Mouse (Mus musculus): ENCODE measurements at regions not wholly inside any gene's neighbourhood (a gene's known extent, or its start where the extent isn't known, plus 50 kb on each side); places are given as distances from the start of the nearest gene placed in this dataset.

DNA sequence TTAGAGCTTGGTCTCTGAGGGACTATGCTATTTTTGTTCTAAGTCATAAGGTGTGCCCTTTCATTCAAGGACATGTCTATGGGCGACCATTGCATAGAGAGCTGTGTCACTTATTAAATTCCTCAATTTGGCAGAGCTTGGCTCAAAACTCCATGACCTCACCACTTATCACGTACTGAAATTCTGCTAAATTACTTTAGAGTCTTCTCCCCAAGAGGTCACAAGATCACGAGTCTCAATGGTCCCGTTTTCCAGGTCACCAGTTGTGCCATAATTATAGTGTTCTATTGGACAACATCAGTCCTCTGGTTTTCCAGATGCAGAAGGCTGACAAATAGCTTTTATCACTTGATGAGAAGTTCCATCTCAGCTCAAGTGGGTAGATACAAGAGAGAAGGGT is 576.9 kb downstream of the Dok5 start:
- DNase-seq, result no peak

DNA sequence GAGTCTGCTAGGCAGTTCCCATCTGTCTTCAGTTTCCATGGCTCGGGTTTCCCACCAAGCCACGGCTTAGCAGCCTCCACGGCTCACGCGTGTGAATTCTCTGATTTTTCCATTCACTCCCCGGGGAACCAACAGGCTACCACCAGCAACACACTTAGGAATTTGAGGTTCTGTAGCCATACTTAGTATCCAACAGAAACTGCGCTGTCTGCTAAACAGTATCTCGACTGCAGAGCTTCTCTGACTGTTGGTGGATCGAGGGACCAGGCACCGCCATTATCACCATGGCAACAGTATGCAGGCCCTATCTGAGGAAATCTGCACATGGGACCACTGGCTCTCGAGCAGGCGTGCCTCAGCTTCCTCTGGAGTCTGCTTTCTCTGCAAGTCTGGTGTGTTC is 574.4 kb downstream of the Dok5 start:
- no peak for DNase-seq

DNA sequence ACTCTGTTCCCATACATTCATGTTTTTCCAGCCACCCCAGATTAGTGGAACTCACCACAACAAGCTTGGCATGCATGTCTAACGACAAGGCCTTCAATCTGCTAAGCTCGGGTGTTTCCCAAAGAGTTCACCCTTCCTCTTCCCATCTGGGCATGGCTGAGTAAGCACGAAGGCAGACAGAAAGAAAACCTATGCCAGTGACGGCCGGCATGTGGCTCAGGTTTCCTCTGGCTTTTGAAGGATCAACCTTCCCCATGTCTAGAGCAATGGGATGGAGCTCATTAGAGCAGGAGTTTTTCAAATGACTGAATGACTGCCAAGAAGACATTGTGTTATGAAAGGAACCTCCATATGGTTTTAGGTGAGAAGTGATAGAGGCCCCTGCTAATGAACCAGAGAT is 566.9 kb downstream of the Dok5 start:
- DNase-seq, result no peak

DNA sequence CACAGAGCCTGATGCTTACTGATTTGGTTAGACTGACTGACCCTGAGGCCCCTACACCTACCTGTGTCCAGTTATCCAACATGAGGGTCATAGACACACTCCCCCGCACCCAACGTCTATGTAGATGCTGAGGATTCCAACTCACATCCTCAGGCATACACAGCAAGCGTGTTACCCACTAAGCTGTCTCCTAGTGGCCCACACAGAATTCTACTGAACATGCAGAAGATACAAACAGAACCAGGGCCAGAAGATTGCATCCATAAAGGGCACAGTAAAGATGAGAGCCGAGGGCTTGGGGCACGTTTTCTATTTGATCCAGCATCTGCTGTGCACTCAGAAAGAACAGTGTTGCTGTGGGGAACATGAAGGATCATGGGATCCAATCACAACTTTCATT is 564.0 kb downstream of the Dok5 start:
- no peak for DNase-seq

DNA sequence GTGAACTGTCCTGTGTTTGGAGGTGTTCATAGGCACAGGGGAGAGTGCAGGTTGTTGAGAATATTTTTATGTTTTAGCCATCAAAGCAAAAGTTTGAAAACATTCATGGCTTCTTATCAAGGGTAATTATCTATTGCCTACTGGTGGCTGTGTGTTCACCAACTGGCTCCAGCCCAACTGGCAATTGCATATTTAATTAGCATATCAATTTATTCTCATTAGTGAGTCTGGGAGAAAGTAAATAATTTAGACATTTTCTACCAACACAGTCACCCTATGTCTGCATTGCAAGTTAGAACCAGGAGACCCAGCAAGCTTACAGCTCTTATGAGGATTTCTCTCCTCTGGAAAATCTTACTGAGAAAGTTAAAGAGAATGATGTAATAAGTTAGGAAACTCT is 561.0 kb downstream of the Dok5 start:
- DNase-seq, result no peak

DNA sequence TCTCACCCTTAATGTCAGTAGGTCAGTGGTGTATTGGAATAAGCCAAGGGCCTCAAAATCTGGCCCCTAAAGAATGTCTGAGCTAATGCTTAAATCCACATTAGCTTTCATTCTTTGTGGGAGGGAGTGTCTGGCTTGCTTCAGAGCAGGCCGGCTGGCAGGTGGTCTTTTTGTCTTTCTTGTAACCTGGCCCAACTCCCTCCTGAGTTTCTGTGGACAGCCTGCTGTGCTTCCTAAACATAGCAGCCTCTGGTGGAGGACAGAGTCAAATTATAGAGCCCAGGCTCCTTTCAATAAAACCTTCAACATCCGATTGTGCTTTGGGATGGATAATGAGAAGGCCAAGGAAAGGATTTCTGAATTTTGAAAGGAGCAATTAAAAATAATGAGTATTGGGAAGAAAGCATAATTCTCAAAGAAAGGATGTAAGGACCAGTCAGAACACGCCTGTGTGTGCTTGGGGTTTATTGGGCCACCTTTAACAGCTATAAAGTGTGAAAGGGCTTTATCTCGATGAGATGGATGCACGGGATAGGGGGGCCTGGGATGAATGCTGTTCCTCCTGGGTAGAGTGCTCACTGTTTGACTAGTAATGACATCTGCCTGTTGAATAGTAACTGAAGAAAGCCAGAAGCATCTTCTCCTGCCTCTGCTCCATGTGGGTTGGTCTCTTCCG is 554.2 kb downstream of the Dok5 start:
- no peak for DNase-seq

DNA sequence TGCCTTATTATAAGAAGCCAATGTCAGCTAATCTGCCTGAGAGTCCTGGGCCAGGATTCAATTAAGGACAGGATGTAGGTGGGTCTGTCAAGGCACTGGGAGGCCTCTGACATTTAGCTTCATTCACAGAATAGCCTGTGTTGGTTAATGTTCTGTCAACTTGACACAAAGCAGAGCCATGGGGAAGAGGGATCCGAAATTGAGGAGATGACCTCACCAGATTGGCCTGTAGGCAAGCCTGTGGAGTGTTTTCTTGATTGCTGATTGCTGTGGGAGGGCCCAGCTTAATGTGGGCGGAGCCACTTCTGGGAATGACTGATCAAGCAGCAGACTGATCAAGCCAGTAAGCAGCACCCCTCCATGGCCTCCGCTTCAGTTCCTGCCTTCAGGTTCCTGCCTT is 548.5 kb downstream of the Dok5 start:
- DNase-seq, result no peak

DNA sequence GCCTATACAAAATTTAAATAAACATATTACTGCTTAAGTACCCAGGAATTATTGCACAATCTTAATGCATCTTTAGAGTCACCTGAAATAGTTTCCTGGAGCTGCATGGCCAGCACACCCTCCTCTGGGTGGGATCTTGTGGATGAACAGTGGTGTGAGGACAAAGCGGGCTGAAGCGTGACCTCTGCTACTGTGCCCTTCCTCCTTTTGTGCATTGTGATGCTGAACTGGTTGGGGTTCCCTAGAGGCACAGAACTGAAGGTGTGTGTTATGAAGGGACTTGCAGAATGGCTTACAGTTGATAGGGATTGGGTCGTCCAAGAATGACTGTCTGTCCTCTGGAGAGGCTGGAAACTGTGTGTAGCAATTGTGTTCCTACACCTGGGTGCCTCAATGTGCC is 547.7 kb downstream of the Dok5 start:
- DNase-seq, result no peak

DNA sequence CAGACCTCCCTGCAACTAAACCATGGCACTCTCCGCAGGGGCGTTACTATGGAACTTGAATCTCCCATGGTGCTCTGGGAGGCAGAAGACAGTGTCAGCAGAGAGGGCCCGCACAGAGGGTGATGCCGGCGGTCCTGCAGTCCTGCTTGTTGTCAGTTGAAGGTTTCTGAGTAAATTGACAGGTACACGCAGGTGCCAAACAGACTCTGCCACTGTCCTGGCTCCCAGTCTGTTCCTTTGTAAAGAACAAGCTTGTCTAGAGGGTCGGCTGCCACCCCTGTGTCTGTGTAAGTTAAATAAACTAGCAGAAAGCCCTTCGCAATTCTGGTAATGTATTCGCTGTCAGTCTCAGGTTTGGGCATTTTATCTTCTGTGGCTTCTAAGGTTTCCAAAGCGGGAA is 521.6 kb downstream of the Dok5 start:
- no peak for DNase-seq

DNA sequence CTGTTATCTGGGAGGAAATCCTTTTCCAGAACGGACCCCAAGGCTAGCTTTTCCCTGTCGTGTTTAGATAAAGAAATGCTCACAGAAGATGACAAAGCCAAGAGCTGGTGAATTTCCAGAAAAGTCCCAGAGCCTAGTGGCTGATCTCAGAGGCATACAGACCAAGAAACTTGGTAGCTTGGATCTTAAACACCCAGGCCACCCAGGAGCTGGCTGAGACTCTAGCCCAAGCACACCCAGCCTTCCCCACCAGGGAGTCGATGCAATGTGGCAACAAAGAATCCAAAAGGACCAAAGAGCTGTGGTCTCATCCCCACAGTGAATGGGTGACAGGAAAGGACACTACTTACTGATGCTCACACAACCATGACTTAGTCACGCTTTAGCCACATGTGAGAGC is 513.8 kb downstream of the Dok5 start:
- no peak for DNase-seq

DNA sequence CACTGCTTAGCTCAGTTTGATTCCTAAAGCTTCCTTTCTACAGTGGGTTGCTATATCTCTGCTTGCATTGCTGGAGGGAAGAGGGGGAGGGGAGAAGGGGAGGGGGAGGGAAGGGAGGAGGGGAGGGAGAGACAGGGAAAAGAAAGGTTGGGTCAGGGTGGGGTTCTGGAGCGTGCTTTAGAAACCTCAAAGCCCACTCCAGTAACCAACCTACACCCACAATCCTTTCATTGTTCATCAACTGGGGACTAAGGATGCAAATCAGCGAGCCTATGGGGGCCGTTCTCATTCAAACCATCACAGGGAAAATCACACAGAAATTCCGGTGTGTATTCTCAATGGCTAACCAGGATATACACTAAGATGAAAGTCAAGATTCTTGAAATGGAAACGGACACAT is 510.7 kb downstream of the Dok5 start:
- no peak for DNase-seq

DNA sequence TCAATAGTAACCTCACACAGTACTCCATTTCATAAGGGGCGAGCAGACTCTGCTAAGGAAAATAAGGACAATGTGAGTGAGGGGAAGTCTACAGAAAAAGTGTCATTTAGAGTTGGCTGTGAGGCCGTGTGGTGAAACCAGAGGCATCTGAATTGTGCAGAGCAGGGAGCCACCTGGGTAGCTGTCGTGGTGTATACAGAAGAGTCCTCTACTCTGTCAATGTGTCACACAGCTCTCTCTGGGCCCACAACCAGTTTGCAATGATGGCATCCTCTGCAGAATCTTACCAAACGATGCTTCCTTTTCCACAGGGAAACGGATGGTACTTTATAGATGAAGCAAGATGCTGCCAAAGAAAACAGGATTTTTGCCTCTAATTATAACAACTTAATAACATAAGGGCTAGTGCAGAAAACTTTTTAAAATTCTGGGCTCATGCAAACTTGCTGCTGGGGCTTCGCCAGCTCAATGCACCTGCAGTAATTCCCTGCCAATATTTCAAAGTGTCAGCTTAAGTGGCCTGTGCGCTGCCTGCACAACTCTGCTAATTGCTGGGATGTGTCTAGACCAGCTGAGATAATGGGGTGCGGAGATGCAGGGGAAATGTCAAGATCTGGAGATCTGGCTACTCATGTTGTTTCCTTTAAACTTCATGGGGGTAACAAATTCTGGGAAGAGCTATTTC is 505.8 kb downstream of the Dok5 start:
- DNase-seq, result no peak

DNA sequence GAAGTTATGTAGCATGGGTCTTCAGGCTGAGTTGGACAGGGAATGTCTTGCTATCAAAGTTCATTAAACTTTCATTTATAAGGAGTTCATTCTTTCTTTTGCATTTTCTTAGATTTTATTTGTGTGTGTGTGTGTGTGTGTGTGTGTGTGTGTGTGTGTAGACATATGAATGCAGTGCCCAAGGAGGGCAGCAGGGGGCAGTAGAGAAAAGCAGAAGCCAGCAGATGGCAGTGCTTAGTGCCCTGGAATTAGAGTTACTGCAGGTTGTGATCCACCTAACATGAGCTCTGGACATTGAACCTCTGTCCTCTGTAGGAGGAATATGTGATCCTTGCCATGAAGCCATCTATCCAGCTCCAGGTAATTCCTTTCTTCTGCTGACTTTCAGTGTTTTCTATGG is 501.2 kb downstream of the Dok5 start:
- no peak for DNase-seq

DNA sequence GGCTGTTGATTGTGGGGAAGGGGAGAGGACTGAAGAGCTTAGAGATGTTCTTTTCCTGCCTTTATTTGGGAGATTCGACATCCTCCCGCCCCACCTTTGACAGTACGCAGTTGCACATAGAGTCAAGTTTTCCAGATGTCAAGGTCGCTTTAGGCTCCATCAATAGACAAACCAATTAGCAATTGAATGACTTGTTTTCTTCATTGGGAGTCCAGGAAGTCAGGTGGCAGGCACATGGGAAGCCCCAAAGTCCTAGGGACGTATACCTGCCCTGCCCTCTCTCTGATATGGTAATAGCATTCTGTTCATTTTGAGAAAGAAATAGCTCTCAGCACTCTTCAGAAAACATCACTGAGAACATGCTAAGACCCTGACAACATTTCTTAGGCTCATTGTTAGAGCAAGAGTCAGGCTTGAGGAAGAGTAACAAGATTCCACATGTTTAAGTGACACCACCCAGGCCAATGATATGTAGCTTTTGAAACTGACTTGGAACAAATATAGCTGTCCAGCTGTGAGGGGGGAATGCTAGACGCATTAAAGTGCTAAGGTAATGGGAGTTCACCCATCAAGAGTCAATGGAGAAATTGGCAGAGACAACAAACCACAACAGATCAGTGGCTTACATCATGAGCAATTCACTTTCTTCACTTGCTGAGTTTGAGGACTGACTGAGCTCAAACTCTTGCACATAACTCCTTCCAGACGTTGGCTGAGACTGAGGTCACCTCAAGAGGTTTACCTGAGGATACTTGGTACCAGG is 499.9 kb downstream of the Dok5 start:
- no peak for DNase-seq

DNA sequence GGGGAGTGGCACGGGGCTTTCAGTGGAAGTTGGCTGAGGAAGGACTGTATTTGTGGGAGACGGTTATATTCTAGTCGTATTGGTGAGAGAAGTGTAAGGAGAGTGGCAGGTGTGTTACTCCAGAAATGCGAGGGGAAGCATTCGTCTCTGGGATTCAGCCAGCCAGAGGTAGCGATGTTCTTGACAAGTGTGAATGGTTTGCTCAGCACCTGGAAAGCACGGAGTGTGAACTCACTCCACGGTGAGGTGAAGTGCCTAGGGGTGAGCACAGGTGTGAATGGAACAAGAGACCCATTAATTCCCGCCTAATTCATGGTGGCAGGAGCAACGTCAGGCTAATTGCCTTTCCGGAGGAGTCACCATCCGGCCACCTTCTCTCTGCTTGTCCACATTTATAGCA is 498.9 kb downstream of the Dok5 start:
- no peak for DNase-seq

DNA sequence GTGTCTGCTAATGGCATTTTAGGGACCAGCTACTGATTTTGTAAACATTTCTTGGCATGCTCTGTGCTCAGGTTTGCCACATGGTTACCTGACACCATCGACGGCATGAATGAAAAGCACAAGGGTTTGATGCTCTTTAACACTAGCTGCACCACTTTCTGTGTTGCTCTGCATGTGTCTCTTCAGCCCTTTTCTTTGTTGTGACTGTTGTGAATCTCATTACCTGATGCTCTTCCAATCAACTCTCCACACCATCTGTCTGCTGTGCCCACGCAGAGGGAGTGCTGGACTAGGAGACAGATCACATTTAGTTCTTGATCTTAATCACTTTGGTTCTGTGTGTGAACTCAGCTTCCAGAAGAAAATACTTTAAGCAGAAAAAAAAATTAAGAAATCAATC is 496.6 kb downstream of the Dok5 start:
- no peak for DNase-seq

DNA sequence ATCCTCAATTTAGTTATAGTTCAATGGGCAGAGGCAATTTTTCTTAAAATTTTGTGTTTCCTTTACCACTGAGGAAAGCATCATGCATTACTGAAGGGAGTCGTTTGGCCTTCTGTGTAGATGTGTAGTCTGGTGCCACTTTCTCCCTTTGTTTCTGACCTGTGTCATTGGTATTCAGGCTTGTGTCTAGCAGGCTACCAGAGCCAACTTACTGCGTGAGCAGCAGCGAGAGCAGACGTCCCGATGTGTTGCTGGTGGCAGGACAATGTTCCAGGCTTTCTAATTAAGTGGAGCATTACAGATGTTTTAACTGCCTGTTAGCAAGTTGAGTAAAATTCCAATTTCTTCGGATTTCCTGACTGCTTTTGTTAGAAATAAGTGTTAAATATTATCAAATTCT is 482.2 kb downstream of the Dok5 start:
- DNase-seq, result no peak

DNA sequence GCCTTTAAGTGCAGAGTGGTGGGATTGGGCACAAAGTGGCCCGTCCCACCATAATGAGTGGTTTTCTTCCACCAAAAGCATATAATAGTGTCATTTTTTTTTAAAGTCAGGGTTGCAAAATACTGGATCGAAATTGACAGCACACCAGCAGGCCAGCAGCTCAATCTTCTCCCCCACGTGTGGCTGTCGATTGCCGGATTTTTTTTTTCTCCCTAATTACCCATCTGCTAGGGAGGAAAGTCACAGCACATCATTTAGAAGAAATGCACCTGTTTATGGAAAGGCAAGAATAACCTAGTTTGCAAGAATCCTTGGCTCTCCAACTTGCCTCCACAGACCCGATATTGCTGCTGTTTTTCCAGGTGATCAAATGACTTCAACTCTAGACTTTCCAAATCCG is 464.9 kb downstream of the Dok5 start:
- DNase-seq, result no peak

DNA sequence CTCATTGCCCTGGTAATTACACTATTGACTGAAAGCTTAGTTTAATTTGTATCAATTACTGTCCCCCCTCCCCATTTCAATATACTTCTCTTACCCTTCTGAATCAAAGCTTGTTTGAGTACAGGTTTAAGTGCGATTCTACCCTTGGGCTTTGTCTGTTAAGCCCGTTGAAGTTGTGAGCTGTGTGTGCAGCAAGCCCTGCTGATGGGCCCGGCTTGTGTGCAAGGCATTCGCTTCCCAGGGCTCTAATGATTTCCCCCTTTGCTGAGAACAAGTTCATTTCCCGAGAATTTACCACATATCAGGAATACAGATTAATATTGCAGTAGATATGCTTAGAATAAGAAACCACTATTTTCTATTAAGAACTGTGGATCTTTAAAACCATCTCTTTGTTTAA is 460.6 kb downstream of the Dok5 start:
- no peak for DNase-seq
